Mouse (Mus musculus) activated CD4-positive, CD25-positive, alpha-beta regulatory T cell, adult 4 months (primary cell): ENCODE data around the gene Gm21788. TPM values are rescaled to one million over a fixed set of nuclear protein-coding genes. Genes with fewer than 3 reads are reported as not detected.
"Not testable (repeated sequence)": the region's sequence is repeated elsewhere in the genome, so short reads cannot be mapped to it uniquely, and the experiment has no call there.

Experiments used
- ATAC-seq: one replicate; pipeline ENCODE4 v1.8.0; 2017
- polyA plus RNA-seq, 2 experiments: library from polyadenylated mRNA; unstranded; fragments of 100-300 nt; shearing (Covaris generic); gene quantifications; one replicate each; pipeline ENCODE4 v1.2.1; 2017

The Gm21788 gene
- polyA plus RNA-seq = not detected

GRCm38 (mm10) chrY:7404710-7405109, at the start of gene Gm21788:
Gene Gm21788 (plus strand): TSS chrY:7405010.
- ATAC-seq = not testable (repeated sequence)

Other genes starting within 250 kb of the Gm21788 start
- gene Gm21244, start 235.7 kb upstream of the Gm21788 start, polyA plus RNA-seq = not detected
- gene Gm28998, start 151.2 kb upstream of the Gm21788 start, polyA plus RNA-seq = not detected
- under 1 TPM in 1 of 2 experiments, not detected in 1; 0.09 TPM for gene Gm20826, start 233.5 kb downstream of the Gm21788 start, polyA plus RNA-seq